Mouse (Mus musculus) ES-E14 (cell line): ENCODE data around the gene Jmjd6. TPM values are rescaled to one million over a fixed set of nuclear protein-coding genes. Genes with fewer than 3 reads are reported as not detected.

Experiments used
- DNase-seq: peaks from one replicate; pipeline ENCODE4 v3.0.0-alpha.2; 2013; ENCODE audit warnings: low read depth, low spot score
- H3K27ac ChIP-seq: 2 replicates; pipeline ENCODE4 v1.5.1; 2012; ENCODE audit warnings: low read depth, mild to moderate bottlenecking, low read length, moderate library complexity, mixed read lengths; ENCODE audit not compliant: poor library complexity, insufficient read depth, severe bottlenecking
- H3K36me3 ChIP-seq: 2 replicates; pipeline ENCODE4 v1.6.1; 2012; ENCODE audit warnings: mild to moderate bottlenecking, low read length, moderate library complexity, mixed read lengths; ENCODE audit not compliant: control insufficient read depth, poor library complexity, insufficient read depth, severe bottlenecking
- H3K4me1 ChIP-seq, 2 experiments: fragments of 150-350 bp in 1 of 2; sonication (generic) in 1 of 2; 2 replicates each; pipeline ENCODE4 v1.6.1; 2012; ENCODE audit warnings: low read length in 2 of 2, mild to moderate bottlenecking in 1 of 2, mixed read lengths in 1 of 2; ENCODE audit not compliant: control insufficient read depth in 2 of 2, insufficient read depth in 2 of 2, poor library complexity in 1 of 2
- H3K4me3 ChIP-seq, 2 experiments: fragments of 150-350 bp in 1 of 2; sonication (generic) in 1 of 2; 2 replicates each; pipeline ENCODE4 v1.5.1; 2012; ENCODE audit warnings: low read length in 2 of 2, low read depth in 1 of 2, mild to moderate bottlenecking in 1 of 2, mixed read lengths in 1 of 2; ENCODE audit not compliant: insufficient read depth in 1 of 2, poor library complexity in 1 of 2, severe bottlenecking in 1 of 2
- H3K9ac ChIP-seq: 2 replicates; pipeline ENCODE4 v1.6.1; 2012; ENCODE audit warnings: low read depth, mild to moderate bottlenecking, low read length, mixed read lengths; ENCODE audit not compliant: poor library complexity, insufficient read depth, severe bottlenecking
- H3K9me3 ChIP-seq: fragments of 150-350 bp; sonication (generic); 2 replicates; pipeline ENCODE4 v1.6.1; 2012; ENCODE audit warnings: low read depth, mild to moderate bottlenecking, low read length; ENCODE audit not compliant: control insufficient read depth, insufficient read depth
- CHD2 ChIP-seq: IDR thresholded peaks from 2 replicates; pipeline ENCODE4 v1.6.1; 2014; ENCODE audit warnings: mild to moderate bottlenecking, low read depth, low read length, inconsistent platforms
- HCFC1 ChIP-seq: IDR thresholded peaks from 2 replicates; pipeline ENCODE4 v1.6.1; 2012; ENCODE audit warnings: low read length, inconsistent platforms, borderline replicate concordance; ENCODE audit not compliant: insufficient read depth
- MAFK ChIP-seq: IDR thresholded peaks from 2 replicates; pipeline ENCODE4 v1.6.1; 2014; ENCODE audit warnings: mild to moderate bottlenecking, low read depth, low read length, inconsistent platforms; ENCODE audit not compliant: insufficient read depth
- ZC3H11A ChIP-seq: IDR thresholded peaks from 2 replicates; pipeline ENCODE4 v1.6.1; 2012; ENCODE audit warnings: low read depth, mild to moderate bottlenecking, inconsistent platforms, low read length, borderline replicate concordance
- ZNF384 ChIP-seq: IDR thresholded peaks from 2 replicates; pipeline ENCODE4 v1.6.1; 2012; ENCODE audit warnings: low read depth, low read length, inconsistent platforms
- in situ Hi-C, 2 experiments: fragments of 600-800 bp; cut with MboI; formaldehyde crosslinking; loops; one replicate each; pipeline ENCODE4 v1.15.1; 2025; ENCODE audit warnings: low sequenced_read_pairs in 2 of 2, inconsistent platforms in 1 of 2; ENCODE audit not compliant: unreplicated experiment in 2 of 2
- total RNA-seq: library from RNA; depleted of rRNA; stranded (reverse); fragments of 300-350 nt; gene quantifications from 2 replicates; pipeline ENCODE4 v1.2.3, GENCODE M21; 2012

Gene Jmjd6
- total RNA-seq, 1 experiment: 78.1 TPM

- H3K4me3 ChIP-seq: no peak overlapping the region
- H3K27ac ChIP-seq: no peak overlapping the region
- peaks cover 0 to 2% of the 10 kb centered on the region in 2 experiments; a peak in 1 of 4 replicates for H3K4me1 ChIP-seq
- in situ Hi-C loops: no loop called here
- H3K36me3 ChIP-seq: peaks cover 4% of the 10 kb centered on the region; the same call in 1 of the 2 replicates
- TF ChIP-seq ZC3H11A (no peak), CHD2 (no peak), ZNF384 (no peak), HCFC1 (no peak), MAFK (no peak)
- H3K9me3 ChIP-seq: no peaks in the 10 kb centered on the region
- H3K9ac ChIP-seq: no peak overlapping the region
- no peak for DNase-seq
Observed at GRCm38 (mm10) chr11:116871538-116871937, 28.3 kb upstream of the Jmjd6 start.

GRCm38 (mm10) chr11:116869641-116870040 lies 26.4 kb upstream of the Jmjd6 start:
- TF ChIP-seq MAFK: no peak
- TF ChIP-seq HCFC1: no peak
- no peak for TF ChIP-seq ZC3H11A
- no peak for TF ChIP-seq CHD2
- TF ChIP-seq ZNF384: no peak
- H3K36me3 ChIP-seq: peaks cover 12% of the 10 kb centered on the region; the same call in 1 of the 2 replicates
- no peak for DNase-seq
- H3K27ac ChIP-seq: no peak overlapping the region
- H3K4me1 ChIP-seq: peaks cover 0 to 7% of the 10 kb centered on the region in 2 experiments; a peak in 2 of 4 replicates
- no peaks in the 10 kb centered on the region for H3K9me3 ChIP-seq
- H3K4me3 ChIP-seq: no peak overlapping the region
- in situ Hi-C loops: no loop called here
- no peak overlapping the region for H3K9ac ChIP-seq

GRCm38 (mm10) chr11:116869223-116869622 lies 26.0 kb upstream of the Jmjd6 start:
- DNase-seq: no peak
- no peak overlapping the region for H3K9ac ChIP-seq
- TF ChIP-seq HCFC1: no peak
- no peak for TF ChIP-seq ZC3H11A
- TF ChIP-seq MAFK: no peak
- TF ChIP-seq ZNF384: no peak
- no peak for TF ChIP-seq CHD2

GRCm38 (mm10) chr11:116868129-116868528 lies 24.9 kb upstream of the Jmjd6 start:
- no peak overlapping the region for H3K4me3 ChIP-seq
- TF ChIP-seq ZNF384 (no peak), CHD2 (no peak), ZC3H11A (no peak), MAFK (no peak), HCFC1 (no peak)
- in situ Hi-C loops: no loop called here
- DNase-seq: no peak
- no peak overlapping the region for H3K27ac ChIP-seq
- H3K9ac ChIP-seq: no peak overlapping the region
- peaks cover 0 to 13% of the 10 kb centered on the region in 2 experiments; a peak in 3 of 4 replicates for H3K4me1 ChIP-seq
- H3K36me3 ChIP-seq: peaks cover 8% of the 10 kb centered on the region; the same call in 1 of the 2 replicates
- no peaks in the 10 kb centered on the region for H3K9me3 ChIP-seq

More at GRCm38 (mm10) chr11:116869223-116869622, 26.0 kb upstream of the Jmjd6 start:
- Histone ChIP-seq H3K4me1 (peaks cover 0 to 9% of the 10 kb centered on the region in 2 experiments; a peak in 2 of 4 replicates), H3K36me3 (peaks cover 12% of the 10 kb centered on the region; the same call in 1 of the 2 replicates), H3K27ac (no peak overlapping the region), H3K9me3 (no peaks in the 10 kb centered on the region), H3K4me3 (no peak overlapping the region)
- in situ Hi-C loops: no loop called here
